Mouse (Mus musculus) hindbrain, embryonic 14.5 days (tissue): ENCODE measurements around the gene Top3a. TPM values are rescaled to one million over a fixed set of nuclear protein-coding genes. Genes with fewer than 3 reads are reported as not detected.
"Not testable (repeated sequence)": the region's sequence is repeated elsewhere in the genome, so short reads cannot be mapped to it uniquely, and the experiment has no call there.

Source experiments
- ATAC-seq: fragments of 200-750 bp; cut with Nextera tagmentation; 2 replicates; pipeline ENCODE4 v1.8.0; 2017; ENCODE audit warnings: moderate number of reproducible peaks, mild to moderate bottlenecking, moderate TSS enrichment, moderate library complexity; ENCODE audit not compliant: low FRiP score
- DNase-seq: peaks from one replicate; pipeline ENCODE4 v3.0.0-alpha.2; 2015; ENCODE audit warnings: low spot score
- H3K27ac ChIP-seq: fragments of 300-500 bp; sonication (generic); 2 replicates; pipeline ENCODE4 v1.5.1; 2014; ENCODE audit warnings: mild to moderate bottlenecking, moderate library complexity
- H3K27me3 ChIP-seq: fragments of 300-500 bp; sonication (generic); 2 replicates; pipeline ENCODE4 v1.6.1; 2014; ENCODE audit warnings: mild to moderate bottlenecking, low read length, mixed read lengths; ENCODE audit not compliant: control insufficient read depth, insufficient read depth
- H3K36me3 ChIP-seq: fragments of 300-500 bp; sonication (generic); replicated peaks from 2 replicates; pipeline ENCODE4 v1.6.1; 2014; ENCODE audit not compliant: control insufficient read depth, insufficient read depth
- H3K4me1 ChIP-seq: fragments of 300-500 bp; sonication (generic); replicated peaks from 2 replicates; pipeline ENCODE4 v1.6.1; 2014; ENCODE audit warnings: antibody characterized with exemption, low read length, mixed read lengths; ENCODE audit not compliant: control insufficient read depth, insufficient read depth
- H3K4me2 ChIP-seq: fragments of 300-500 bp; sonication (generic); replicated peaks from 2 replicates; pipeline ENCODE4 v1.6.1; 2014; ENCODE audit warnings: mild to moderate bottlenecking, moderate library complexity
- H3K4me3 ChIP-seq: fragments of 300-500 bp; sonication (generic); replicated peaks from 2 replicates; pipeline ENCODE4 v1.5.1; 2014; ENCODE audit warnings: mild to moderate bottlenecking, low read length
- H3K9ac ChIP-seq: fragments of 300-500 bp; sonication (generic); 2 replicates; pipeline ENCODE4 v1.6.1; 2014
- H3K9me3 ChIP-seq: fragments of 300-500 bp; sonication (generic); 2 replicates; pipeline ENCODE4 v1.6.1; 2016; ENCODE audit warnings: low read length; ENCODE audit not compliant: control insufficient read depth
- WGBS: fragments of 180-500 bp; shearing (Covaris S2); extraction: QIAGEN DNeasy Blood & Tissue Kit; methylation state at CpG from one replicate; pipeline ENCODE4 v1.1.7; 2014; 5-methylcytosine and 5-hydroxymethylcytosine counted together
- polyA plus RNA-seq: library from polyadenylated mRNA; unstranded; fragments of >200 nt; fragmentation: Nextera tagmentation; extraction: Ambion mirVana; gene quantifications from 2 replicates; pipeline ENCODE4 v1.2.1, GENCODE M21; 2014

The Top3a gene
- polyA plus RNA-seq: 7.2 and 8.0 TPM in 2 replicates

DNA sequence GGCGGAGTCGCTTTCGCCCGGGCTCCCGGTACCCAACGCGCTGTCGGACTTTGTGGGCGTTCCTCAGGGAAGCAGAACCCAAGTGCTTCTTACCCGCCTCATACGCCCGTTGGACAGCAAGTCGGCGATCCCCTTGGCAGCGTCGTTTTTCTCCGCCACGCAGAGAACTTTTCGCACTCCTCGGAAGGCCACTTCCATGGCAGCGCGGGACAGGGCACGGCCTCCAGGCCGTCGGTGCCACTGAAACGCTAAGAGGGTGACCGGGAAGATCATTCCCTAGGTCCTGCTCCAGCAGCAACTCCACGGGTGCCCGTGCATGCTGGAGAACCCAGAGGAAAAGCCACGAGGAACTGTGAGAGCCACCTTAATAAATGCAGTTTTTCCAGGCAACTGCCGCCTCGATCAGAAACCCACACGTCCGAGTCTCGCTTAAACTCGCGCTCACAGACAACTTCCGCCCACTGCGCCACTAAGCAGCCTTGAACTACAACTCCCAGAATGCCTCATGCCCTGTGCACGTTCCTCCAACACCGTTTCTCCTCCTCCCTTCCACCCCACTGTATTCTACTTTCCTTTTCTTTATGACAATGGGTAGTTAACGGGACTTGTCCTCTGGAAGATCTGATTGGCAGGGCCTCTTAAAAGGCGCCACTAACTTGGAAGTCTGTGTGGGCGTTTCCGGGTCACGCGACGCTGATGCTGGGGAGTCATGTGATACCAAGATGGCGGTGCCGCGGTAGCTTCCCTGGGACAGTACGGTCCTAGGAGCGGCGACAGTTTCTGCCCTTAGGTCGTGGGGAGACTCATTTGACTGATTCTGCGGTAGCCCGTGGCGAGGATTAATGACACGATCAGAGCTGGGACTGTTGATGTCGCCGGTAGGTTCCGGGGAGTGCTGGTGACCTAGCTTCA, at the start of gene Top3a, which contains the start of gene Smcr8:
Top3a (minus strand) TSS at position 537 of the 912 bp plus-strand sequence.
Smcr8 (plus strand) TSS at position 696 of the 912 bp plus-strand sequence.
- ATAC-seq (peak; percentile 100), DNase-seq (peak; percentile 93)
- Histone ChIP-seq H3K4me3 (peak within 1 kb of the TSS; percentile 80), H3K9me3 (no peaks in the 10 kb centered on the region), H3K36me3 (peaks cover 33% of the 10 kb centered on the region), H3K4me1 (peaks cover 62% of the 10 kb centered on the region), H3K27ac (peak within 1 kb of the TSS; percentile 71), H3K4me2 (peak within 1 kb of the TSS; percentile 93), H3K9ac (peak within 1 kb of the TSS; percentile 81), H3K27me3 (no peaks in the 10 kb centered on the region)
- under 1% methylated on average over 62 of the region's 62 CpGs for WGBS

DNA sequence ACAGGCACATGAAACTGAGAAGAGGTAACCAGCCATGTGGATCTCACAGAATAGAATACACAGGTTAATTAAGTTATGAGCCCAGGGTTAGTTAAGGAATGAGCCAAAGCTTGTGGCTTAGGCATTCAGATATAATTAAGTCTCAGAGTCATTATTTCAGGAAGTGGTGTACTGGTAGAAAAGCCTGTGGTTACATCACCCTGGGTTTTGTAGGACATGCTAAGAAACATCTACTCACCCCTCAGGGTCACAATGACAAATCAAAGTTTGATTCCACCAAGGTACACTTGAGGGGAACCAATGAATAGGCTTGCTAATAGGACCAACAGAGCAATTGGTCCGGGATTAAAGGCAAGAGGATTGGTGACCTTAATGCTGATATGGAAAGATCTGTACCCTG, 49.5 kb upstream of the Top3a start:
- Histone ChIP-seq H3K9ac (no peak overlapping the region), H3K4me3 (no peak overlapping the region), H3K27me3 (no peaks in the 10 kb centered on the region), H3K4me1 (peaks cover 5% of the 10 kb centered on the region; the same call in 1 of the 2 replicates), H3K4me2 (no peak overlapping the region), H3K36me3 (no peaks in the 10 kb centered on the region), H3K27ac (no peak overlapping the region), H3K9me3 (no peaks in the 10 kb centered on the region)
- 45% methylated on average over 1 of the region's 1 CpGs for WGBS
- no peak for ATAC-seq
- DNase-seq: no peak

DNA sequence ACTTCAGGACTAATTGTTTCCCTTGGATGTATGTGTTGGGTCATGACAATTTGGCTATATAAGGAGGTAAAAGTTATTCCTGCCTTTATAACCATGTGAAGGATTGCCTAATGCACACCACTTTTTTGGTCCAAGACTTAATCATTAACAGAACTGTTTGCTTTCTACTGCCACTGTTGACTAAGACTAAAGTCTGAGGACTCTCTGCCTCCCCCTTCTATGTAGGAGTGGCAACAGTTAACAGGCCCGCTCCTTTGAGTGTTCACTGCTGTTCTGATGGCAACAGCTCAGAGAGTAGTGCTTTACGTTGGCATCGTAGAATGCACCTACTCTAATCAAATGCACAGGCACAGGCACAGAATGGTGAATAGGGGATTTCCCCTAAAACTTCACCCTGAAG, 48.0 kb upstream of the Top3a start:
- Histone ChIP-seq H3K27ac (no peak overlapping the region), H3K9me3 (no peaks in the 10 kb centered on the region), H3K4me1 (no peaks in the 10 kb centered on the region), H3K27me3 (no peaks in the 10 kb centered on the region), H3K36me3 (no peaks in the 10 kb centered on the region), H3K4me2 (no peak overlapping the region), H3K9ac (no peak overlapping the region), H3K4me3 (no peak overlapping the region)
- DNase-seq (no peak), ATAC-seq (no peak)
- WGBS: 88% methylated on average over 3 of the region's 3 CpGs

DNA sequence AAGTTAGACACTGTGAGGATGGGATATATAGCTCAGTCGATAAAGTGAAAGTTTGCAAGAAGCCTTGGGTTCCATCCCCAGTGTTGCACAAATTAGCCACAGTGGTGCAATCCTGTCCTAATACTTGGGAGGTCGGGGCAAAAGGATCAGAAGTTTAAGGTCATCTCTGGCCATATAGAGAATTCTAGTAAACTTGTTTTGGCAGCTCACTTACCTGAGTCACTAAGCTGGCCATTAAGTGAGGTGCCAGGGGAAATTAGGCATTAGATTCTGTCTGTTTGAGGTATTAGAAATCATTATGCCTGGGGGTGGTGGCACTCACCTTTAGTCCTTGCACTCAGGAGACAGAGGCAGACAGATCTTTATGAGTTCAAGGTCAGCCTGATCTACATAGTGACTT, 46.6 kb upstream of the Top3a start:
- Histone ChIP-seq H3K4me1 (no peaks in the 10 kb centered on the region), H3K9me3 (no peaks in the 10 kb centered on the region), H3K27me3 (no peaks in the 10 kb centered on the region), H3K27ac (no peak overlapping the region), H3K4me2 (no peak overlapping the region), H3K36me3 (no peaks in the 10 kb centered on the region), H3K4me3 (no peak overlapping the region), H3K9ac (no peak overlapping the region)
- WGBS: 80% methylated on average over 2 of the region's 2 CpGs
- ATAC-seq (no peak), DNase-seq (no peak)

DNA sequence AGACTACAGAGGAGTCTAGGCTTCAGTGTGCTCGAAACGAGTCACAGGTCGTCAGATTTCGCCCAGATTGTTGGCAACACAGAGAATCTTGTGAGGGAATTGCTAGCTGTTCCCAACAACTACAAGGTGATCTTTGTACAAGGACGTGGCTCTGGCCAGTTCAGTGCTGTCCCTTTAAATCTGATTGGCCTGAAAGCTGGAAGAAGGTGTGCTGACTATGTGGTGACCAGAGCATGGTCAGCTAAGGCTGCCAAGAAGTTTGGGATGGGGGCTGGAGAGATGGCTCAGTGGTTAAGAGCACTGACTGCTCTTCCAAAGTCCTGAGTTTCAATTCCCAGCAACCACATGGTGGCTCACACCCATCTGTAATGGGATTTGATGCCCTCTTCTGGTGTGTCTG, 39.2 kb upstream of the Top3a start:
- H3K9ac ChIP-seq: no peak overlapping the region
- no peak overlapping the region for H3K4me2 ChIP-seq
- no peak overlapping the region for H3K4me3 ChIP-seq
- DNase-seq (no peak), ATAC-seq (no peak)
- no peaks in the 10 kb centered on the region for H3K9me3 ChIP-seq
- H3K27me3 ChIP-seq: no peaks in the 10 kb centered on the region
- 74% methylated on average over 5 of the region's 5 CpGs for WGBS
- H3K27ac ChIP-seq: no peak overlapping the region
- no peaks in the 10 kb centered on the region for H3K36me3 ChIP-seq
- H3K4me1 ChIP-seq: no peaks in the 10 kb centered on the region

DNA sequence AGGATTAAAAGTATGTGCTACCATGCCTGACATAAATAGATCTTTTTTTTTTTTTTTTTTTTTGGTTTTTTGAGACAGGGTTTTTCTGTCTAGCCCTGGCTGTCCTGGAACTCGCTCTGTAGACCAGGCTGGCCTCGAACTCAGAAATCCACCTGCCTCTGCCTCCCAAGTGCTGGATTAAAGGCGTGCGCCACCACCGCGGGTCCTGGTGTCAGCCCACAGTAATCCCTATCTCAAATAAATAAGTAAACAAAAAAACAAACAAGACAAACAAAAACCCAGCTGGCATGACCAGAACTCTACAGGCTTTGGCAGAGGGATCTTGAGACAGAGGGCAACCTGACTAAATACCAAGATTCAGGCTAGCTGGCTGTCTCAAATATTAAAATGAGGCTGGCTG, 34.5 kb upstream of the Top3a start, which contains the start of gene Shmt1:
Shmt1 (minus strand) TSS at position 101 of the 400 bp plus-strand sequence.
- not testable (repeated sequence) for ATAC-seq, H3K27me3 ChIP-seq, H3K9me3 ChIP-seq, H3K36me3 ChIP-seq, DNase-seq, H3K27ac ChIP-seq, H3K4me1 ChIP-seq
- Histone ChIP-seq H3K4me2 (peak within 1 kb of the TSS; percentile 89), H3K9ac (peak within 1 kb of the TSS; percentile 24; the same call in 1 of the 2 replicates), H3K4me3 (peak within 1 kb of the TSS; percentile 40)
- WGBS: 40% methylated on average over 6 of the region's 6 CpGs

DNA sequence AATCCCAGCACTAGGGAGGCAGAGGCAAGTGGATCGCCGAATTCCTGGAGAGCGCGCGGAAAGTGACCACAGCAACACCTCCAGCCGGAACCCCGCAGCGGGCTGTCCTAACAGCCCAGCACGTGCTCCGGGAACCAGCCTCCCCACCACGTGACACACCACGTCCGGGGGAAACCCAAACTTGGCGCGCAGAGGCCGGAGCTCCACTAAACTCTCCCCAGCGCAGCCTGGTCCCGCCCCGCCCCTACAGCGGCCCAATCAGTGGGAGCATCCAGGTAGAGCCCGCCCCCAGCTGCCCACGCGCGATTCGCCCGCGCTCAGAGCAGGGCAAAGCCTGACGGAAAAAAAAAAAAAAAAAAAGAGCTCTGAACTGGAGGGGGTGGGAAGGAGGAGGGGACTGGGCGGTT, 33.9 kb upstream of the Top3a start:
- Histone ChIP-seq H3K36me3 (no peaks in the 10 kb centered on the region), H3K4me3 (peak overlapping the region; percentile 40), H3K27ac (no peak overlapping the region), H3K27me3 (no peaks in the 10 kb centered on the region), H3K9me3 (no peaks in the 10 kb centered on the region), H3K9ac (peak overlapping the region; percentile 24; the same call in 1 of the 2 replicates), H3K4me1 (peaks cover 6% of the 10 kb centered on the region; the same call in 1 of the 2 replicates), H3K4me2 (peak overlapping the region; percentile 89)
- DNase-seq (peak; percentile 80), ATAC-seq (peak; percentile 97)
- under 1% methylated on average over 29 of the region's 29 CpGs for WGBS

DNA sequence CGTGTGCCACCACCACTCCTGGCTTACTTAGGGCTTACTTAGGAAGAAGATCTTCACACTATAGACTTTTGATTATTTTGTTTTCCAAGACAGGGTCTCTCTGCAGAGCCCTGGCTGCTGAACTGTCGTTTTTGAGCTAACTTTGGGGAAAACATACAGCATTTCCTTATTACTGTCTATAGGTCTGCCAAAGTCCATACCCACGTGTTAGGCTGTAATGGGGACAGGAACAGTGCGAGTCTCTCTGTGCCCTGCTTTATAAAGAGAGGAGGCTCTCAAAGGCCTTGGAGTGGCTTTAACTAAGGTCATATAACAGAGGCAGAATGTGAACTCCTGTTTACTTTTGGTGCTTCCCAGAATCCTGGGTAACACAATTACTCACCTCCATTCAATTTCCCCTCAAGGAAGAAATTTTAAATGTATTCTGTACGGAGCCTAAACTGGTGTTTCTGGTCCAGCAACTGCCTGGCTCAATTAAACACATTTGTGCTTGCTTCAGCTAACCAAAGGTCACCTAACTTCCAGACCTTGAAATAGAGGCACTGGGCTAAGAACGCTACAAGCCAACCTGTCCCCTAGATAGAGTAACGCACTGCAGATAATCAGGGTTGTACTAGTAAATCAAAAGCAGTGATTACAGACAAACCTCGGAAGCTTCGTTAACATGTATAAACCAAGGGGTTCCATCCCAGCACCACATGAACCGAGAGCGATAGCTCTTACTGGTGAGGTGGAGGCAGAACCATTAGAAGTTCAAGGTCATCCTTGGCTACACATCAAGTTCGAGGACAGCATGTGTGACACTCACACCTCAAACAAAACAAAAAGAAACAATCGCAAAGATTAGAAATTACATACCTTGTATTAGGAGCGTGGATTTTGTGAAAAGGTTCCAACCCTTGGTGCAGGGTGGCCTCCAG, 33.1 kb upstream of the Top3a start:
- Histone ChIP-seq H3K4me1 (peaks cover 6% of the 10 kb centered on the region; the same call in 1 of the 2 replicates), H3K36me3 (no peaks in the 10 kb centered on the region), H3K9ac (peak overlapping the region; percentile 24; the same call in 1 of the 2 replicates), H3K27ac (no peak overlapping the region), H3K9me3 (no peaks in the 10 kb centered on the region), H3K4me2 (peak overlapping the region; percentile 89), H3K4me3 (peak overlapping the region; percentile 40), H3K27me3 (no peaks in the 10 kb centered on the region)
- DNase-seq: no peak
- WGBS: 19% methylated on average over 14 of the region's 14 CpGs
- ATAC-seq: no peak

DNA sequence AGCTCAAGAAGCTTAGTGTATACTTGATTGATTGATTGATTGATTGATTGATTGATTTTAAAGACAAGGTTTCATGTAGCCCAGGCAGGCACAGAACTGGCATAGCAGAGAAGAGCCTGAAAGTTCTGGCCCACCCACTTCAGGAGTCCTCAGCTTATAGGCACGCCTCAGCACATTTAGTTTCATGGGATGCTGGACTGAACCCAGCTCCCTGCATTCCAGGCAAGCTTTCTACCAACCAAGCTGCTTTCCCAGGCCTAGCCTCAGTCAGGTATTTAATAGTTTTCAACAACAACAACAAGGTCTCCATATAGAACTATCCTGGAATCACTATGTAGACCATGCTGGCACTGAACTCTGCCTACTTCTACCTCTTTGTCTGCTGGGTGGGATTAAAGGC, 32.4 kb upstream of the Top3a start:
- ATAC-seq (no peak), DNase-seq (no peak)
- 65% methylated on average over 1 of the region's 1 CpGs for WGBS
- Histone ChIP-seq H3K4me2 (no peak overlapping the region), H3K36me3 (no peaks in the 10 kb centered on the region), H3K27me3 (no peaks in the 10 kb centered on the region), H3K9me3 (no peaks in the 10 kb centered on the region), H3K27ac (no peak overlapping the region), H3K4me1 (peaks cover 6% of the 10 kb centered on the region; the same call in 1 of the 2 replicates), H3K9ac (no peak overlapping the region), H3K4me3 (no peak overlapping the region)
